Mouse (Mus musculus) forebrain, embryonic 16.5 days (tissue): ENCODE measurements around the gene Sema6d. TPM values are rescaled to one million over a fixed set of nuclear protein-coding genes. Genes with fewer than 3 reads are reported as not detected.

Experiments
- ATAC-seq: fragments of 200-750 bp; cut with Nextera tagmentation; 2 replicates; pipeline ENCODE4 v1.8.0; 2017; ENCODE audit warnings: mild to moderate bottlenecking, moderate library complexity
- H3K27ac ChIP-seq: fragments of 300-500 bp; sonication (generic); 2 replicates; pipeline ENCODE4 v1.5.1; 2014; ENCODE audit warnings: low read length, control low read depth
- H3K27me3 ChIP-seq: fragments of 300-500 bp; sonication (generic); replicated peaks from 2 replicates; pipeline ENCODE4 v1.6.1; 2014; ENCODE audit warnings: low read length; ENCODE audit not compliant: control insufficient read depth, insufficient read depth
- H3K36me3 ChIP-seq: fragments of 300-500 bp; sonication (generic); 2 replicates; pipeline ENCODE4 v1.6.1; 2014; ENCODE audit not compliant: control insufficient read depth, insufficient read depth
- H3K4me1 ChIP-seq: fragments of 300-500 bp; sonication (generic); replicated peaks from 2 replicates; pipeline ENCODE4 v1.6.1; 2014; ENCODE audit warnings: low read length; ENCODE audit not compliant: control insufficient read depth, insufficient read depth
- H3K4me2 ChIP-seq: fragments of 300-500 bp; sonication (generic); 2 replicates; pipeline ENCODE4 v1.6.1; 2014; ENCODE audit warnings: mild to moderate bottlenecking, low read length, control low read depth
- H3K4me3 ChIP-seq: fragments of 300-500 bp; sonication (generic); replicated peaks from 2 replicates; pipeline ENCODE4 v1.5.1; 2014; ENCODE audit warnings: mild to moderate bottlenecking, low read length, control low read depth
- H3K9ac ChIP-seq: fragments of 300-500 bp; sonication (generic); replicated peaks from 2 replicates; pipeline ENCODE4 v1.6.1; 2014; ENCODE audit warnings: low read depth, low read length, control low read depth
- H3K9me3 ChIP-seq: fragments of 300-500 bp; sonication (generic); 2 replicates; pipeline ENCODE4 v1.6.1; 2016; ENCODE audit warnings: low read length; ENCODE audit not compliant: control insufficient read depth
- WGBS: fragments of 180-500 bp; shearing (Covaris S2); extraction: QIAGEN DNeasy Blood & Tissue Kit; methylation state at CpG from one replicate; pipeline ENCODE4 v1.1.7; 2014; 5-methylcytosine and 5-hydroxymethylcytosine counted together
- polyA plus RNA-seq: library from polyadenylated mRNA; unstranded; fragments of >200 nt; fragmentation: Nextera tagmentation; extraction: Ambion mirVana; gene quantifications from 2 replicates; pipeline ENCODE4 v1.2.1, GENCODE M21; 2015

Sema6d gene
- polyA plus RNA-seq, 1 experiment from 2014 or later: 32.2 TPM

- WGBS: 69% methylated on average over 5 of the region's 5 CpGs
- H3K27ac ChIP-seq: no peak overlapping the region
- ATAC-seq: no peak
- no peak overlapping the region for H3K4me2 ChIP-seq
- H3K4me1 ChIP-seq: peaks cover 5% of the 10 kb centered on the region; the same call in 1 of the 2 replicates
- no peak overlapping the region for H3K4me3 ChIP-seq
- H3K27me3 ChIP-seq: no peaks in the 10 kb centered on the region
- H3K9me3 ChIP-seq: no peaks in the 10 kb centered on the region
- no peak overlapping the region for H3K9ac ChIP-seq
- H3K36me3 ChIP-seq: peaks cover 17% of the 10 kb centered on the region
These were observed 572.5 kb downstream of the Sema6d start for GRCm38 (mm10) chr2:124662257-124662656.

GRCm38 (mm10) chr2:124664191-124664590 is 574.4 kb downstream of the Sema6d start:
- Histone ChIP-seq H3K27me3 (no peaks in the 10 kb centered on the region), H3K4me1 (peaks cover 3% of the 10 kb centered on the region; the same call in 1 of the 2 replicates), H3K36me3 (peaks cover 15% of the 10 kb centered on the region), H3K9me3 (no peaks in the 10 kb centered on the region), H3K27ac (no peak overlapping the region), H3K4me3 (no peak overlapping the region), H3K4me2 (no peak overlapping the region), H3K9ac (no peak overlapping the region)
- ATAC-seq: no peak
- 96% methylated on average over 16 of the region's 16 CpGs for WGBS

GRCm38 (mm10) chr2:124668431-124668830 is 578.7 kb downstream of the Sema6d start:
- Histone ChIP-seq H3K4me2 (no peak overlapping the region), H3K27me3 (no peaks in the 10 kb centered on the region), H3K36me3 (peaks cover 11% of the 10 kb centered on the region), H3K27ac (no peak overlapping the region), H3K4me3 (no peak overlapping the region), H3K9me3 (no peaks in the 10 kb centered on the region), H3K4me1 (no peaks in the 10 kb centered on the region), H3K9ac (no peak overlapping the region)
- WGBS: 98% methylated on average over 1 of the region's 1 CpGs
- no peak for ATAC-seq

GRCm38 (mm10) chr2:124673117-124673516 is 583.3 kb downstream of the Sema6d start:
- Histone ChIP-seq H3K27me3 (no peaks in the 10 kb centered on the region), H3K4me2 (no peak overlapping the region), H3K9me3 (no peaks in the 10 kb centered on the region), H3K4me1 (no peaks in the 10 kb centered on the region), H3K9ac (no peak overlapping the region), H3K4me3 (no peak overlapping the region), H3K36me3 (no peaks in the 10 kb centered on the region), H3K27ac (no peak overlapping the region)
- no peak for ATAC-seq

GRCm38 (mm10) chr2:124684481-124684901 is 594.7 kb downstream of the Sema6d start:
- no peaks in the 10 kb centered on the region for H3K36me3 ChIP-seq
- no peaks in the 10 kb centered on the region for H3K27me3 ChIP-seq
- no peaks in the 10 kb centered on the region for H3K4me1 ChIP-seq
- no peak overlapping the region for H3K4me2 ChIP-seq
- ATAC-seq: no peak
- H3K9me3 ChIP-seq: no peaks in the 10 kb centered on the region
- H3K9ac ChIP-seq: no peak overlapping the region
- no peak overlapping the region for H3K27ac ChIP-seq
- 87% methylated on average over 5 of the region's 5 CpGs for WGBS
- no peak overlapping the region for H3K4me3 ChIP-seq

- no peak overlapping the region for H3K27ac ChIP-seq
- no peaks in the 10 kb centered on the region for H3K4me1 ChIP-seq
- 94% methylated on average over 1 of the region's 1 CpGs for WGBS
- no peaks in the 10 kb centered on the region for H3K27me3 ChIP-seq
- no peak overlapping the region for H3K4me3 ChIP-seq
- H3K4me2 ChIP-seq: no peak overlapping the region
- H3K9me3 ChIP-seq: no peaks in the 10 kb centered on the region
- ATAC-seq: no peak
- H3K9ac ChIP-seq: no peak overlapping the region
- H3K36me3 ChIP-seq: no peaks in the 10 kb centered on the region
These were observed 600.6 kb downstream of the Sema6d start for GRCm38 (mm10) chr2:124690372-124690771.

GRCm38 (mm10) chr2:124702621-124703020 is 612.9 kb downstream of the Sema6d start:
- no peaks in the 10 kb centered on the region for H3K9me3 ChIP-seq
- no peaks in the 10 kb centered on the region for H3K36me3 ChIP-seq
- no peak overlapping the region for H3K4me3 ChIP-seq
- 87% methylated on average over 10 of the region's 10 CpGs for WGBS
- H3K9ac ChIP-seq: no peak overlapping the region
- no peaks in the 10 kb centered on the region for H3K4me1 ChIP-seq
- ATAC-seq: no peak
- H3K27me3 ChIP-seq: no peaks in the 10 kb centered on the region
- no peak overlapping the region for H3K27ac ChIP-seq
- H3K4me2 ChIP-seq: no peak overlapping the region

- Histone ChIP-seq H3K4me3 (no peak overlapping the region), H3K27ac (no peak overlapping the region), H3K36me3 (no peaks in the 10 kb centered on the region), H3K9me3 (no peaks in the 10 kb centered on the region), H3K9ac (no peak overlapping the region), H3K4me2 (no peak overlapping the region), H3K27me3 (no peaks in the 10 kb centered on the region), H3K4me1 (no peaks in the 10 kb centered on the region)
- 71% methylated on average over 4 of the region's 4 CpGs for WGBS
- ATAC-seq: no peak
These were observed 615.2 kb downstream of the Sema6d start for GRCm38 (mm10) chr2:124704922-124705321.

GRCm38 (mm10) chr2:124705806-124706205 is 616.0 kb downstream of the Sema6d start:
- no peaks in the 10 kb centered on the region for H3K4me1 ChIP-seq
- no peaks in the 10 kb centered on the region for H3K9me3 ChIP-seq
- no peak for ATAC-seq
- H3K4me2 ChIP-seq: no peak overlapping the region
- no peak overlapping the region for H3K27ac ChIP-seq
- H3K4me3 ChIP-seq: no peak overlapping the region
- WGBS: 49% methylated on average over 4 of the region's 4 CpGs
- H3K9ac ChIP-seq: no peak overlapping the region
- no peaks in the 10 kb centered on the region for H3K36me3 ChIP-seq
- H3K27me3 ChIP-seq: no peaks in the 10 kb centered on the region

GRCm38 (mm10) chr2:124706896-124707295 is 617.1 kb downstream of the Sema6d start:
- no peak overlapping the region for H3K4me2 ChIP-seq
- no peaks in the 10 kb centered on the region for H3K9me3 ChIP-seq
- ATAC-seq: no peak
- no peak overlapping the region for H3K27ac ChIP-seq
- no peaks in the 10 kb centered on the region for H3K4me1 ChIP-seq
- no peak overlapping the region for H3K4me3 ChIP-seq
- H3K36me3 ChIP-seq: no peaks in the 10 kb centered on the region
- H3K27me3 ChIP-seq: no peaks in the 10 kb centered on the region
- 43% methylated on average over 7 of the region's 7 CpGs for whole genome bisulfite sequencing
- H3K9ac ChIP-seq: no peak overlapping the region
